Mouse (Mus musculus) thymus, adult 2 months (tissue): ENCODE results near the gene Hmbs.
"Not testable (repeated sequence)": the region's sequence is repeated elsewhere in the genome, so short reads cannot be mapped to it uniquely, and the experiment has no call there.

Experiments used
- CTCF ChIP-seq: fragments of 200-500 bp; IDR thresholded peaks from 2 replicates; pipeline ENCODE4 v1.5.1; 2012; ENCODE audit warnings: mild to moderate bottlenecking, control low read depth, low read length, moderate library complexity, borderline replicate concordance; ENCODE audit not compliant: control insufficient read depth, poor library complexity, insufficient read depth; ENCODE audit errors: extremely low read depth
- POLR2A ChIP-seq: fragments of 200-500 bp; IDR thresholded peaks from 2 replicates; pipeline ENCODE4 v1.6.1; 2012; ENCODE audit warnings: mild to moderate bottlenecking, low read length, control low read depth, moderate library complexity; ENCODE audit not compliant: control insufficient read depth, poor library complexity, insufficient read depth; ENCODE audit errors: extremely low read depth

DNA sequence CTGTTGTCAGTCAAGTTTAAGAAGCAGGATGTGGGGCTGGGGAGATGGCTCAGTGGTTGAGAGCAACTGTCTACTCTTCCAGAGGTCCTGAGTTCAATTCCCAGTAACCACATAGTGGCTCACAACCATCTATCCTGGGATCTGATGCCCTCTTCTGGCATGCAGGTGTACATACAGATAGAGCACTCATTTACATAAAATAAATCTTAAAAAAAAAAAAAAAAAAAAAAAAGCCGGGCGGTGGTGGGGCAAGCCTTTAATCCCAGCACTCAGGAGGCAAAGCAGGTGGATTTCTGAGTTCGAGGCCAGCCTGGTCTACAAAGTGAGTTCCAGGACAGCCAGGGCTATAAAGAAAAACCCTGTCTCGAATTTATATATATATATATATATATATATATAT, 20.4 kb downstream of the Hmbs start:
- TF ChIP-seq CTCF, POLR2A: not testable (repeated sequence)
